Mouse (Mus musculus) frontal cortex, adult (tissue): Measurements from ENCODE around the gene Tnfrsf8.

Experiments
- ATAC-seq: cut with Nextera tagmentation; 2 replicates; pipeline ENCODE4 v1.9.2; 2017; ENCODE audit warnings: mild to moderate bottlenecking, moderate library complexity, mixed read lengths; ENCODE audit not compliant: low TSS enrichment

The Tnfrsf8 gene

DNA sequence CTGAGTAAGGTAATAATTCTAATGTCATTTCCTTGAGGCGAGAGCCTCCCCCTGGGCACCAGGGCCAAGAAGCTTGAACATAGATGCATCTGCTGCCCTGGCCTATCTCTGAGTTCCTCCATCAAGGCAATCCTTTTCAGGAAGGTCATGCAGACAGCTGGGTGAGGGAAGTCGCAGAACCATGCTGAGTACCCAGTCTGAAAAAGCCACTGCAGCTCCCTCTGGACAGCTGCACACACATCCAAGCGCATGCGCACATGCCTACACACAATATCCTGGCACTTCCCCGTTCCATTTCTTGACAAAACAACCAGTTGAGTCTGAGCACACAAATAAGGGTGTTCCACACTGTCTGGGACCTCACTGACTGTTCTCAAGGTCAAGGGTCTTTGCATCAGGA lies 83.2 kb downstream of the Tnfrsf8 start:
- no peak for ATAC-seq

DNA sequence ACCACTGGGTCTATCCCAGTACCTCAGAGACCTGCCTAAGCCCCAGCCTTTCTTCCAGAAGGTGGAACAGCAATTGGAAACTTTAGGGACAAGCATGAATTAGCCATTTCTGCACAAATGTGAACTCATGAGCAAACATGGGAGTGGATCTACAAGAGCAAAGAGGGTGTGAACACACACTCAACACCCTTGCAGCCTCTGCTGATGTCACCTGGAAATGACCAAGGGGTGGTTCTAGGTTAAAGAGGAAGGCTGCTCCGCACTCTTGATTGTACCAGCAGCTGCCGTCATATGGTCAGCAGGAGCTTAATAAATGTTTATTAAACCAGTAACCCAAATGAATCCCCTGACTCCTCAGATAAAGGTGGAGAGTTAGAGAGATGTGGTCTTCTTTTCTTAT lies 84.3 kb downstream of the Tnfrsf8 start:
- no peak for ATAC-seq

GRCm38 (mm10) chr4:145229524-145230163 lies 85.3 kb downstream of the Tnfrsf8 start:
- no peak for ATAC-seq

- no peak for ATAC-seq
Measured at GRCm38 (mm10) chr4:145229051-145229450, 85.9 kb downstream of the Tnfrsf8 start.

DNA sequence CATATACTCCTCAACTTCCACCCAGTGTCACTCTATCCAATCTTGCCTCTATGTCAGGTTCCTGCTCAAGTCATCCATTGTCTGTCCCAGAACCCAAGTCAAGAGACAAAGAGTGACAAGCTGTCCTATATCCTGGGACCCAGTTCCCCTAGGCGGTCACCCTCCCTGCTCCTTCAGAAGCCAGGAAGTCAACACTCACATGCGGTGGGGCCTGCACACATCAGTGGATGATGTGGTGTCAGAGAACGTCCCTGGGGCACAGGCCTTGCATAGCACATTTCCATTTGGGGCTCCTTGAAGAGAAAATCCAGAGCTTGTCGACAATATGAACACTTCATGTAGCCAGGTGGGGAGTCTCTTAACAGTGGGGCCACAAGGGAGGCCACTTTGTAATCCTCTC lies 90.4 kb downstream of the Tnfrsf8 start:
- no peak for ATAC-seq

- peak; percentile 62 for ATAC-seq
Measured at GRCm38 (mm10) chr4:145222064-145222463, 92.9 kb downstream of the Tnfrsf8 start.

DNA sequence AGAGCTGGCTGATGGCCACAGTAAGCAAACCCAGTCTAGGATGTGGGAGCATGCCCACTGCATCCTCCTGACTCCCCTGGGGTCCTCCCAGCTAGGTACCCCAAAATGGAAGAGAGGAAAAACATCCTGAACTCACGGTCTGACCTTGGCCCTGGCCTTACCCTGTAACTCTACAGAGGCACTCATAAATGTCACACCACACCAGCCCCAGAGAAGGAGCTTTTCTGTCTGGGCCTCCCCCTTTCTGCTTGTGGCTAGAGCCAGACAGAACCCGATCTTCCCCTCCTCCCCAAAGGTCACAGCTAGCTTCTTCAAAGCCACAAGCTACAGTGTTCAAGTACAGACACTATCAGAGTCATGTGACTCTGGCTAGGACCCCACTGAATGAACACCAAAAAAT lies 93.6 kb downstream of the Tnfrsf8 start:
- no peak for ATAC-seq

DNA sequence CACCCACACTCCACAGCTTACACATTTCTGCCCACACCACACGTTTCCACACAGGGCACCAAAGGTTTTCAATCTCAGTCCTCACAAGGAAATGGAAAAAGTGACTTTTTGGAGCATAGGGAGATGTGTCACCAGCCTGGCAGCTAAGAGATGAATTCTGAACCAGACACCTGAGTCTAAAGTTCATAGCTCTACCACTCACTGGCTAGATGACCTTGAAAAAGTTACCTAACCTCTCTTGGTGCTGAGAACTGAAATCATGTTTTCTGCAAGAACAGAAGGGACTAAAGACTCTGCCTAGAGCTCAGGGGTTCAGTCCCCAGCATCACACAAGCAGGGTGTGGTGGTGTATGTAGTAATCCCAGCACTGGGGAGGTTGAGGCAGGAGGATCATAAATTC lies 95.0 kb downstream of the Tnfrsf8 start:
- no peak for ATAC-seq

GRCm38 (mm10) chr4:145219240-145219985 lies 95.6 kb downstream of the Tnfrsf8 start:
- no peak for ATAC-seq

DNA sequence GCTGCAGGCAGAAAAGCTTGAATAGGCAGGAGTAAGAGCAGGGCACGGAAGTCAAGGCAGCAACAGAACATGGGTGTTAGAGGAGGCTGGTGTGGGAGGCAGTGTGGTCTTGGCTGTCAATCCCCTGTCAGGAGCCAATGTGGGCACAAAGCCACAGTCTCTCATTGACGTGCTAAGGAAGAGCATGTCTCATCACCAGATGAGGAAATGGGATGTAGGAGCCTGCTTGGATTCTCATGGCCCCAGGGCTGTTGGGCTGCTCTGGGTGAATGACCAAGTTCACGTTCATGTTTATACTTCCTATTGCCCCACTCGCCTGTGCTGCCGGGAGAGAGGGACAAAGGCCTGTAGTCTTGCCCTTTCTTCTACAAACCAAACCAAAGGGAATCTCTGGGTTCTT lies 97.1 kb downstream of the Tnfrsf8 start:
- no peak for ATAC-seq
